Mouse (Mus musculus): ENCODE measurements around the gene Rnf220.

Rnf220 gene

DNA sequence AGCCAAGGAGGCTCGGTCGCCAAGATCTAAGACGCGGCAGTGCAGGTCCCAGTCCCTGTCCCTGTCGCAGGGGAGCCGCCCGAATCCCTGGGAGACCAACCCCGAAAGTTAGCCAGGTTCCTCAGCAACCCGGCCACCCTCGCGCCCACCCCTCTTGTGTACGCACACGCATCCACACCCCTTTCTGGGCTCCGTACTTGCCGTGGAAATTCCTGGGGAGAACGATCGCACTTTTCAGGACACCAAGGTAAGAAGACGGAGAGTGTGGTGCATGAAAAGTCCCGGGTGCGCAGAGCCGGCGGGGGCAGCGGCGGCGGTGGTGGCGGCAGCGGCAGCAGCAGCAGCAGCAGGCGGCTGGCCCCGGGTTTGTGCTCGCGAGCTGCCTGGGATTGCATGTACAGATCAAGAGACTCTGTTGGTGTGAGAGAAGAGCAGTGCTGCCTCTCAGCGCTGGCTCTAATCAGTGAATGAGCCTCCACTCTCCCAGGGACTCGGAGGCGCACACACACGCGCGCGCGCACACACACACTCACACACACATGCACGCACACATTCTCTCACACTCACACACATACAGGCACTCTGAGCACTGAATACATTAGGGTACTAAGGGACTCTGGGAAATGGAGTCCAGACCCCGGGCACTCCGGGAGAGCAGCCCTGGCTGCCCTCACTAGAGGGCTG lies at the start of gene Rnf220:
Rnf220 (minus strand) TSS at position 571 of the 684 bp plus-strand sequence.
- in situ Hi-C loops (cut with MboI; ENCODE audit: low pct_unique_long_range_greater_than_20kb in 1 of 2, low sequenced_read_pairs in 2 of 2, unreplicated experiment in 1 of 2): no loop called here

DNA sequence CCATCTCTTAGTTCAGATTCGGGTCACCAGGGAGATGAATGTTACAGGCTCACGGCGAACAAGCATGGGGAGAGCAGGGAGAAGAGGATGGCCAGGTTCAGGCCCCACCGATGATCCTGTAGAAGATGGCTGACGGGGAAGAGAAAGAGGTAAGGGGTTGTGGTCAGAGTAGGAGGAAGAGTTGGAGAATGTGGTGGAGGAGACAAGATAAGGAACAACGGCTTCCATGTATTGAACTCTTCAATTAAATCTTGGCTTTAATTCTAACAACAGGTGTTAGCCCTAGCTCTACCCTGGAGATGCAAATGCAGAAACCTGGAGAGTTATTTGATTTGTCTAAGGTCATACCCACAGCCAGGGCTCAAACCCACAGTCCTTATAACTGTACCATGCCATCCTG lies 49.8 kb upstream of the Rnf220 start:
- in situ Hi-C loops (cut with MboI; ENCODE audit: low pct_unique_long_range_greater_than_20kb in 1 of 2, low sequenced_read_pairs in 2 of 2, unreplicated experiment in 1 of 2): no loop called here

GRCm38 (mm10) chr4:117545448-117545847 lies 48.6 kb upstream of the Rnf220 start:
- in situ Hi-C loops (cut with MboI; ENCODE audit: low pct_unique_long_range_greater_than_20kb in 1 of 2, low sequenced_read_pairs in 2 of 2, unreplicated experiment in 1 of 2): no loop called here

DNA sequence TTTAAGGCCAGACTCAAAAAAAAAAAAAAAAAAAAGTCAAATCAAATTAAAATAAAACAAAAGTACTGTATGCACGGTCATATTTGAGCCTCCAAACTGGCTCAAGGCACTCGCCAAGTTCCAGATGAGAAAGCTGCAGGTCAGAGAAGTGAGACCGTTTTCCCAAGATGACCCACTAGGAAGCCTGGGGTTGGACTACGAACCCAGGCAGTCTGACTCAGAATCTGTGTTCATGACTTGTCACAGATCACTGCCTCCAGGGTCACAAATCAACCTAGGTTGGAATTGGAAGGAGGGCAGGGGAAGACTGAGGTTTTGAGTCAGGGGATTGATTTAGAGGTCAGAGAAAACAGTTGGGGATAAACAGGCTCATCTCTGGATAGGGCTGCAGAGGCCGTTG lies 43.7 kb upstream of the Rnf220 start:
- in situ Hi-C loops (cut with MboI; ENCODE audit: low pct_unique_long_range_greater_than_20kb in 1 of 2, low sequenced_read_pairs in 2 of 2, unreplicated experiment in 1 of 2): no loop called here

DNA sequence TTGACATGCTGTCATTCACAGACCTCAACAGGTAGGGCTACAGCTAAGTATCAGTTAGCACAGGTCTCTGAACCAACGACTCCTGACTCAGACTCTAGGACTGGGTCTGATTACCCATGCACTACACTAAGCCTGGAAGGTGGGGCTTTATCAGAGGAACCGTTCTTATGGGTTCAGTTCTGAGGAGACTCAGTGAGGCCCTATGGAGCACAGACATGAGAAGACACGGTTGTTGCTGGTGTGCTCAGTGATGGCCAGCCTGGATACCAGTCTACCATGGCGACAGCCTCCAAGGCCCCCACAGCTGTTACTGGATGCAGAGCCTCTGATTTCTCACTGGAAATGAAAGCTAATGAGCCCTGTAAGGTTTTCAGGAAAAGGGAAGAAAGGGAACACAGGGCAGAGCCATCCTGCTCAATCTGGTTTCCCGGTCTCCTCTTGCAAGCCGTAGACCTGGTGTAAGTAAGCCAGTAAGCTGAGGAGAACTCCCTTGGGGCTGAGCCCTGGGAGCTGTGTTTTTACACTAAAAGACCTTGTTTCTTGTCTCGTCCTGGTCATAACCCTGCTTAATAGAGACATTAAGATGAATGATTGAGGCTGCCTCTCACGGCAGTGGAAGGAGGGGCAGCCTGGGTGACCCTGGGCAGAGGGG lies 42.6 kb upstream of the Rnf220 start:
- in situ Hi-C loops (cut with MboI; ENCODE audit: low pct_unique_long_range_greater_than_20kb in 1 of 2, low sequenced_read_pairs in 2 of 2, unreplicated experiment in 1 of 2): no loop called here

DNA sequence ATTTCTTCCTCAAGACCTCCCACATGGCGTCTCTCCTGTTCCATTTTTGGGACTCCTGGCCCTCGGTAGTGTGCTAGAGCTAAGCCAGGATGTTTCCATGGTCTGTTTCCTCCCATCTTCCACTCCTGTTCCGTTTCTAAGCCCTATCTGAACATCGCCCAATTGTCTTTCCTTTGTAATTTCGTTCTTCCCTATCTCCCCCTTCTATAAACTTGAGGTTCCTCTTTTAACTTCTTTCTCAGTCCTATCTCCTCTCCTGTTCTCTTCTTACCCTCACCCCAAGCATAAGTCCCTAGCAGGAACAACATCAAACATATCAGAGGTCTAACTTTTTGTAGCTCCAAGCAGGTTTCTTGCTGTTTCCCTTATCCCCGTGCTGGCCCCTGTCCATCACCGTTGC lies 40.1 kb upstream of the Rnf220 start:
- in situ Hi-C loops (cut with MboI; ENCODE audit: low pct_unique_long_range_greater_than_20kb in 1 of 2, low sequenced_read_pairs in 2 of 2, unreplicated experiment in 1 of 2): no loop called here

DNA sequence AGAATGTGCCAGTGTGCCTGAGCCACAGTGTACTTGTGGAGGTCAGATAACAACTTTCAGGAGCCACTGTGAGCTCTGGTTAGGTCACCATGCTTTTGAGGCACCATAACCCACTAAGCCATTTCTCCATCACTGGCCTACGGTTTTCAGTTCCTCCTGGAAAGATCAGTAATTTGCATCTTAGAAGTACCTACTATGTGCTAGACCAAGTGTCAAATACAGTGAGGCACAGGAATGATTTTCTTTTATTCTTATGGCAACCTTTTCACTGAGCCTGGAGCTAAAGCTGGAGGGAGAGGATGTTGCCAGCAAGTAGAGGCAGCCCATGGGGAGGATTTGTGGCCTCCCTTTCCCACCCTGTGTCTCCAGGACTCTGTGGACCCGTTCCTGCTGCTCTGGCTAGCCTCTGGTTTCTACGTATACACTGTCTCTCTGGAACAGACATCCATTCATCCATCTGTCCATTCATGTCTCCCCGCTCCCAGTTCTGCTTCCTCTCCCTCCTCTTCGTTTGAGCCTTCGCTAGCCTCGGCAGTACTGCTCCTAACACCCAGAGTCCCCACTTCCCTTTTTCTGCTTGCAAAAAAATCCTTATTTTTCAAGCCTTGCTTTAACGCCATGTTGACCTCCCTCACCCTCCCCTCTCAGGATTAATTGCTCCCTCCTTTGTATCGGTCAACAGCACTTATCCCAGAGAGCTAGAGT lies 38.8 kb upstream of the Rnf220 start:
- in situ Hi-C loops (cut with MboI; ENCODE audit: low pct_unique_long_range_greater_than_20kb in 1 of 2, low sequenced_read_pairs in 2 of 2, unreplicated experiment in 1 of 2): no loop called here

GRCm38 (mm10) chr4:117529843-117530242 lies 33.0 kb upstream of the Rnf220 start:
- in situ Hi-C loops (cut with MboI; ENCODE audit: low pct_unique_long_range_greater_than_20kb in 1 of 2, low sequenced_read_pairs in 2 of 2, unreplicated experiment in 1 of 2): no loop called here

DNA sequence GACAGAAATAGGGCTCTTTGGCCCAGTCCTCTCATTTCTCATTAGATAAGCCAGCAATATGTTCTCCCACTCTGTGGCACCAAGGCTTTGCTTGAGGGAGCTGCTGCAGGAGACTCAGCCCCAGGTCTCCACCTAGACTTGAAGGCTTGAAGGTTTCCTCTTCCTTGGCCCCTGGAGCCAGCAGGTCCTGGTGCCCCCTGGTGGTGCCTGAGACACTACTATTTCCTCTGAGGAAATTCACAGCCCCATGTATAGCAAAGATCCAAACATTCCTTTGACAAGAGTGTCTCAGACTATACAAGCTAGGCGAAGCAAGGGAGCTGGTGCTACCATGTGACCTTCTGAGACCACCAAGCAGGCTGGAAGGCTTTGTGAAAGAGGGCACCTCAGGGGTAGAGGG lies 31.1 kb upstream of the Rnf220 start:
- in situ Hi-C loops (cut with MboI; ENCODE audit: low pct_unique_long_range_greater_than_20kb in 1 of 2, low sequenced_read_pairs in 2 of 2, unreplicated experiment in 1 of 2): no loop called here

GRCm38 (mm10) chr4:117527116-117527899 lies 30.5 kb upstream of the Rnf220 start:
- in situ Hi-C loops (cut with MboI; ENCODE audit: low pct_unique_long_range_greater_than_20kb in 1 of 2, low sequenced_read_pairs in 2 of 2, unreplicated experiment in 1 of 2): no loop called here

DNA sequence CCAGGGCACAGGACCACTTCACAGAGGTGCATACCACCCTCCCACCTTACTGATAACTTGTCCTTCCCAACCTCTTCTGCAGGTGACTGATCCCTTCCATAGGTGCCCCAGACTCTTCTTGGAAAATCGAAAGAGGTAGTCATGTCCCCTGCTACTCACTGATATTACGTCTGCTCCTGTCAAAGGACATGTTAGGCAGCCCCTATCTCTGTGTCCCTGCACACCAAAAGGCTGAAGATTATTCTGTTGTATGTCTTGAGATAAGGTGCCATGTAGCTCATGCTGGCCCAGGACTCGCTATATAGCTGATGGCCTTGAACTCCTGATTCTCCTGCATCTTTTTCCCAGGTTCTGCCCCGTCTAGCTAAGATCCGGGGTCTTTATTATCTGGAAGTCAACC lies 29.1 kb upstream of the Rnf220 start:
- in situ Hi-C loops (cut with MboI; ENCODE audit: low pct_unique_long_range_greater_than_20kb in 1 of 2, low sequenced_read_pairs in 2 of 2, unreplicated experiment in 1 of 2): no loop called here

GRCm38 (mm10) chr4:117521350-117521749 lies 24.5 kb upstream of the Rnf220 start:
- in situ Hi-C loops (cut with MboI; ENCODE audit: low pct_unique_long_range_greater_than_20kb in 1 of 2, low sequenced_read_pairs in 2 of 2, unreplicated experiment in 1 of 2): no loop called here

DNA sequence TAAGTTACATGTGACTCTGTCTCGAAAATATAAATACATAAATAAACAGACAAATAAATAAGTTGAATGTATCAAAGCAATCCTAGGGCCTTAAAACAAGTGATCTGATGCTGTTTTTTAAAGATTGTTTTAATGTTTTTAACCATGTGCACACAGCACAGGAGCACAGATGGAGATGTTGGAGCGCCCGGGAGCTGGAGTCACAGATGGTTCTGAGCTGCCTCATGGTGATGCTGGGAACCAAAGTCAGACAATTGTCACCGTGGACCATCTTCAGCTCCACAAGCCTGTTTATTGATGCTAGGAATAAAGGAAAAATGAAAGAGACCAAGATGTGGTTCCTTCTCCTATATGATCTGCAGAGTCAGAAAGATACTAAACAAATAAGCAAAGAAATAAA lies 21.4 kb upstream of the Rnf220 start:
- in situ Hi-C loops (cut with MboI; ENCODE audit: low pct_unique_long_range_greater_than_20kb in 1 of 2, low sequenced_read_pairs in 2 of 2, unreplicated experiment in 1 of 2): no loop called here

DNA sequence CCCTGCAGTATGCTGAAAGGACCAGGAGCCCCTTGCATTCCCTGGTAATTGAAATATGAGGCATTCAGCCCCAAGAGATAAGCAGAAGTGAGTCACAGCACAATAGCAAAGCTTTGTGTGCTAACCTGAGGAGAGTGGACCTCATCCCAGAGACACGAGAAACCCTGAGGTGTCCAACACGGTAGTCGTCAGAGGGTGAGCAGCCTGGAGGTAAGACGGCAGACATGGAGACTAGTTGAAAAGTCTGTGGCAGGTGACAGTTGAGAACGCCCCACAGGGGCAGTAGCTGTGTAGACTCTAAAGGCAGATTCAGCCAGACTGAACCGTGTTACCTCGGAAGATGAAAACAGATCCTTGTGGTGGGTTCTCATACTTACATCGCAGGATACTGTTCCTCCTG lies 2.2 kb upstream of the Rnf220 start:
- in situ Hi-C loops (cut with MboI; ENCODE audit: low pct_unique_long_range_greater_than_20kb in 1 of 2, low sequenced_read_pairs in 2 of 2, unreplicated experiment in 1 of 2): no loop called here

DNA sequence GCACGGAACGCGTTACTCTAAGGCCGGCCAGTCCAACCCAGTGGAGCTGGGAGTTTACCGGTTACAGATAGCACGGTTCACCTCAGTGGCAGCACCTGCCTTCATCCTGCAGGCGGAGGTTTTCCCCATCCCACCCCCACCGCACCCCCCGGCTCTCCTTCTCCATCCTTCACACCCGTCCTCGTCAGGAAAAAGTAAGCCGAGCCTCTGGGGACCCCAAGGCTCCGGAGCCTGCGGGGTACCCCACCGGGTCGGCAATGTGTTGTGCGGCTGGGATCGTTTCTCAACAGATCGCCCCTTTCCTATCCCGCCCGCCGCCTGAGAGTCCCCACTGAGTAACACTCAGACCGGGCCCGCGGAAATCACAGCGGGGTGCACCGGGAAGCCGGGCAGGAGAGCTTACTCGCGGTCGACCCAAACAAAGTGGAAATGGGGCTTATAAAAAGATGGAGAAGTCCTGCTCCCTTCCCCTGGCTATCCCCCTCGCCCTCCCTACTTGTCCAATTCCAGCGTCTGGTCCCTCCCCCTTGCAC lies 917 bp downstream of the Rnf220 start:
- in situ Hi-C loops (cut with MboI; ENCODE audit: low pct_unique_long_range_greater_than_20kb in 1 of 2, low sequenced_read_pairs in 2 of 2, unreplicated experiment in 1 of 2): no loop called here

- in situ Hi-C loops (cut with MboI; ENCODE audit: low pct_unique_long_range_greater_than_20kb in 1 of 2, low sequenced_read_pairs in 2 of 2, unreplicated experiment in 1 of 2): no loop called here
Observed at GRCm38 (mm10) chr4:117494911-117495501, 1.8 kb downstream of the Rnf220 start.

DNA sequence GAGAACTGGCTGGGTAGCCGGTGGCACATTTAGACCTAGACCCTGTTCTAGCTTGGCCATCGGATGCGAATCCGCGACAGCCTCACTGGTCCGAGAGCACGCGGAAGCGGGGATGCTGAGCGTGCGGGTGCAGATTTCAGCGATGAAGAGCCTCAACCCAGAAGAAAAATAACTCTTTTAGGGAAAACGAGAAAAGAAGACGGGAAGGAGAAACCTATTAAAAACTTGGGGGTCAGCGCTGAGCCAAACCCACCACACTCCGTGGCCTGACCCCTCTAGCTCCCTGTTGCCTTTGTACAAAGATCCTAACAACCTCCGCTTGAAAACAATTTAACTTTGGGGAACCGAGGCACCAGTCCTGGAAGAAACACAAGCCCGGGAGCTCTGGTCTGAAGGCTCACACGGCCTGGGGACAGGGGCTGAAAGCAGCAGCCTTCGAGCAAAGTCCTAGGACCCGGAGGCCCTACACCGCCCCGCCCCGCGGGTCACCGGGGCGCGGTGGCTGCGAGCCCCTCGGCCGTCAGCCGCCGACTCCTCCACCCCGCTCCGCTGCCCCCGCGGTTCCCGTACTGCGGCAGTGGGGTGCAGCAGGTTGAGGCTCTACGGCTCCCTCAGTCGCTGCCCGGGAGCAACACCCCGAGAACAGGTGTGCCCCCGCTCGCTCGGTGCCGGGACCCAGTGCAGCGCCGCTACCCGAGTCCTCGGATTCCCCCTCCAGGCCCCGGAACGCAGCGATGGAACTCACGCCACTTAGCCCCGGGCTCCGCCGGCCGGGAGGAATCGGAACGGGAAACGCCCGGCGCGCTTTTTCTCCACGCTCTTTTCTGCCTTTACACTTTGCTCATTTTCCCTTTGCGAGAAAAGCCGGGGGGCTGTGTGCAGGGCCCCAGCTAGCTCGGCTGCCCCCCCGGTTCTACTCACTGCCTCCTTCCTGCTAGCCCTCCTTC lies 2.7 kb downstream of the Rnf220 start:
- in situ Hi-C loops (cut with MboI; ENCODE audit: low pct_unique_long_range_greater_than_20kb in 1 of 2, low sequenced_read_pairs in 2 of 2, unreplicated experiment in 1 of 2): no loop called here

Measured in mouse embryonic stem cell (cell line).